Mouse (Mus musculus): ENCODE data around the gene Chsy1. TPM values are rescaled to one million over a fixed set of nuclear protein-coding genes. Genes with fewer than 3 reads are reported as not detected.

The Chsy1 gene
- polyA plus RNA-seq, 1 experiment, result 17.2 TPM

GRCm38 (mm10) chr7:66130296-66130695 lies 21.0 kb downstream of the Chsy1 start:
- Histone ChIP-seq H3ac (ENCODE audit: control insufficient read depth, insufficient read length) (no peak overlapping the region), H3K4me2 (ENCODE audit: low read depth) (no peak overlapping the region), H3K79me2 (ENCODE audit: control insufficient read depth, insufficient read depth) (peaks cover 99% of the 10 kb centered on the region), H3K27me3 (ENCODE audit: control insufficient read depth, insufficient read depth, insufficient read length) (no peaks in the 10 kb centered on the region), H3K4me3 (no peak overlapping the region), H3K36me3 (ENCODE audit: control insufficient read depth, insufficient read depth) (peaks cover 11% of the 10 kb centered on the region)
- no peak for TF ChIP-seq MYOD1 (IDR thresholded peaks at IDR 0.05; ENCODE audit: control insufficient read depth in 1 of 3, insufficient read length in 2 of 3, low read depth in 2 of 3)
- TF ChIP-seq MAX (IDR thresholded peaks at IDR 0.05; ENCODE audit: low read depth), result no peak
- TF ChIP-seq POLR2AphosphoS2 (IDR thresholded peaks at IDR 0.05; ENCODE audit: insufficient read length, low read depth), result no peak
- TF ChIP-seq POLR2A (IDR thresholded peaks at IDR 0.05; ENCODE audit: insufficient read length, low read depth), result no peak
- TF ChIP-seq E2F4 (IDR thresholded peaks at IDR 0.05; ENCODE audit: insufficient read depth), result no peak
- TF ChIP-seq CEBPB (IDR thresholded peaks at IDR 0.05; ENCODE audit: insufficient read depth, poor library complexity, severe bottlenecking), result no peak
- TF ChIP-seq TCF12 (IDR thresholded peaks at IDR 0.05; ENCODE audit: insufficient read depth, poor library complexity, severe bottlenecking), result no peak
- no peak for TF ChIP-seq MYOG (IDR thresholded peaks at IDR 0.05; ENCODE audit: control insufficient read depth in 1 of 3, insufficient read depth in 1 of 3, insufficient read length in 2 of 3, low read depth in 2 of 3)
- TF ChIP-seq USF1 (IDR thresholded peaks at IDR 0.05; ENCODE audit: low read depth), result no peak
- no peak for TF ChIP-seq TCF3 (IDR thresholded peaks at IDR 0.05; ENCODE audit: insufficient read length, low read depth)
- TF ChIP-seq REST (IDR thresholded peaks at IDR 0.05; ENCODE audit: insufficient read depth, insufficient read length), result no peak

GRCm38 (mm10) chr7:66131776-66132421 lies 22.6 kb downstream of the Chsy1 start:
- no peak overlapping the region for H3K4me3 ChIP-seq
- TF ChIP-seq REST (IDR thresholded peaks at IDR 0.05; ENCODE audit: insufficient read depth, insufficient read length), result no peak
- TF ChIP-seq MYOG (IDR thresholded peaks at IDR 0.05; ENCODE audit: control insufficient read depth in 1 of 3, insufficient read depth in 1 of 3, insufficient read length in 2 of 3, low read depth in 2 of 3), result no peak
- TF ChIP-seq MAX (IDR thresholded peaks at IDR 0.05; ENCODE audit: low read depth), result no peak
- TF ChIP-seq MYOD1 (IDR thresholded peaks at IDR 0.05; ENCODE audit: control insufficient read depth in 1 of 3, insufficient read length in 2 of 3, low read depth in 2 of 3), result no peak
- TF ChIP-seq TCF12 (IDR thresholded peaks at IDR 0.05; ENCODE audit: insufficient read depth, poor library complexity, severe bottlenecking), result no peak
- no peak for TF ChIP-seq TCF3 (IDR thresholded peaks at IDR 0.05; ENCODE audit: insufficient read length, low read depth)
- TF ChIP-seq POLR2AphosphoS2 (IDR thresholded peaks at IDR 0.05; ENCODE audit: insufficient read length, low read depth), result no peak
- no peak for TF ChIP-seq CEBPB (IDR thresholded peaks at IDR 0.05; ENCODE audit: insufficient read depth, poor library complexity, severe bottlenecking)
- no peak for TF ChIP-seq USF1 (IDR thresholded peaks at IDR 0.05; ENCODE audit: low read depth)
- no peak for TF ChIP-seq SRF (IDR thresholded peaks at IDR 0.05; ENCODE audit: control insufficient read depth, insufficient read length, low read depth)
- TF ChIP-seq POLR2A (IDR thresholded peaks at IDR 0.05; ENCODE audit: insufficient read length, low read depth), result no peak
- no peak for TF ChIP-seq E2F4 (IDR thresholded peaks at IDR 0.05; ENCODE audit: insufficient read depth)
- no peak overlapping the region for H3K4me2 ChIP-seq (ENCODE audit: low read depth)
- H3K27me3 ChIP-seq (ENCODE audit: control insufficient read depth, insufficient read depth, insufficient read length), result no peaks in the 10 kb centered on the region
- peaks cover 98% of the 10 kb centered on the region for H3K79me2 ChIP-seq (ENCODE audit: control insufficient read depth, insufficient read depth)
- H3K36me3 ChIP-seq (ENCODE audit: control insufficient read depth, insufficient read depth), result no peaks in the 10 kb centered on the region
- no peak overlapping the region for H3ac ChIP-seq (ENCODE audit: control insufficient read depth, insufficient read length)

- Histone ChIP-seq H3K4me3 (no peak overlapping the region), H3K79me2 (ENCODE audit: control insufficient read depth, insufficient read depth) (peaks cover 98% of the 10 kb centered on the region), H3K27me3 (ENCODE audit: control insufficient read depth, insufficient read depth, insufficient read length) (no peaks in the 10 kb centered on the region), H3K36me3 (ENCODE audit: control insufficient read depth, insufficient read depth) (peaks cover 3% of the 10 kb centered on the region), H3K4me2 (ENCODE audit: low read depth) (no peak overlapping the region), H3ac (ENCODE audit: control insufficient read depth, insufficient read length) (no peak overlapping the region)
- TF ChIP-seq TCF3 (IDR thresholded peaks at IDR 0.05; ENCODE audit: insufficient read length, low read depth) (no peak), MAX (IDR thresholded peaks at IDR 0.05; ENCODE audit: low read depth) (no peak), TCF12 (IDR thresholded peaks at IDR 0.05; ENCODE audit: insufficient read depth, poor library complexity, severe bottlenecking) (no peak), E2F4 (IDR thresholded peaks at IDR 0.05; ENCODE audit: insufficient read depth) (no peak), REST (IDR thresholded peaks at IDR 0.05; ENCODE audit: insufficient read depth, insufficient read length) (no peak), CEBPB (IDR thresholded peaks at IDR 0.05; ENCODE audit: insufficient read depth, poor library complexity, severe bottlenecking) (no peak), USF1 (IDR thresholded peaks at IDR 0.05; ENCODE audit: low read depth) (no peak), POLR2A (IDR thresholded peaks at IDR 0.05; ENCODE audit: insufficient read length, low read depth) (no peak), MYOG (IDR thresholded peaks at IDR 0.05; ENCODE audit: control insufficient read depth in 1 of 3, insufficient read depth in 1 of 3, insufficient read length in 2 of 3, low read depth in 2 of 3) (no peak), SRF (IDR thresholded peaks at IDR 0.05; ENCODE audit: control insufficient read depth, insufficient read length, low read depth) (no peak)
Observed at GRCm38 (mm10) chr7:66134154-66134553, 24.8 kb downstream of the Chsy1 start.

- Histone ChIP-seq H3ac (ENCODE audit: control insufficient read depth, insufficient read length) (no peak overlapping the region), H3K4me2 (ENCODE audit: low read depth) (peak overlapping the region; percentile 5), H3K27me3 (ENCODE audit: control insufficient read depth, insufficient read depth, insufficient read length) (no peaks in the 10 kb centered on the region), H3K36me3 (ENCODE audit: control insufficient read depth, insufficient read depth) (peaks cover 8% of the 10 kb centered on the region), H3K4me3 (no peak overlapping the region), H3K79me2 (ENCODE audit: control insufficient read depth, insufficient read depth) (peaks cover 98% of the 10 kb centered on the region)
- TF ChIP-seq MYOD1 (IDR thresholded peaks at IDR 0.05; ENCODE audit: control insufficient read depth in 1 of 3, insufficient read length in 2 of 3, low read depth in 2 of 3) (no peak), TCF12 (IDR thresholded peaks at IDR 0.05; ENCODE audit: insufficient read depth, poor library complexity, severe bottlenecking) (no peak), POLR2A (IDR thresholded peaks at IDR 0.05; ENCODE audit: insufficient read length, low read depth) (no peak), E2F4 (IDR thresholded peaks at IDR 0.05; ENCODE audit: insufficient read depth) (no peak), REST (IDR thresholded peaks at IDR 0.05; ENCODE audit: insufficient read depth, insufficient read length) (no peak), SRF (IDR thresholded peaks at IDR 0.05; ENCODE audit: control insufficient read depth, insufficient read length, low read depth) (no peak), POLR2AphosphoS2 (IDR thresholded peaks at IDR 0.05; ENCODE audit: insufficient read length, low read depth) (no peak), MAX (IDR thresholded peaks at IDR 0.05; ENCODE audit: low read depth) (no peak), USF1 (IDR thresholded peaks at IDR 0.05; ENCODE audit: low read depth) (no peak), TCF3 (IDR thresholded peaks at IDR 0.05; ENCODE audit: insufficient read length, low read depth) (no peak), MYOG (IDR thresholded peaks at IDR 0.05; ENCODE audit: control insufficient read depth in 1 of 3, insufficient read depth in 1 of 3, insufficient read length in 2 of 3, low read depth in 2 of 3) (no peak), CEBPB (IDR thresholded peaks at IDR 0.05; ENCODE audit: insufficient read depth, poor library complexity, severe bottlenecking) (no peak)
Observed at GRCm38 (mm10) chr7:66135644-66136043, 26.3 kb downstream of the Chsy1 start.

Data from myocyte (in vitro differentiated cells).